Mouse (Mus musculus) bone marrow, adult 2 months (tissue): ENCODE data around the gene Pih1d1. TPM values are rescaled to one million over a fixed set of nuclear protein-coding genes. Genes with fewer than 3 reads are reported as not detected.
"Not testable (repeated sequence)": the region's sequence is repeated elsewhere in the genome, so short reads cannot be mapped to it uniquely, and the experiment has no call there.

Experiments used
- H3K27ac ChIP-seq: fragments of 200-500 bp; 2 replicates; pipeline ENCODE4 v1.5.1; 2012; ENCODE audit warnings: low read depth, mild to moderate bottlenecking, control low read depth, inconsistent platforms, low read length; ENCODE audit not compliant: control insufficient read depth, poor library complexity, insufficient read depth
- H3K4me1 ChIP-seq: fragments of 200-500 bp; 2 replicates; pipeline ENCODE4 v1.6.1; 2011; ENCODE audit warnings: low read length; ENCODE audit not compliant: control insufficient read depth, insufficient read depth
- H3K4me3 ChIP-seq: fragments of 200-500 bp; replicated peaks from 2 replicates; pipeline ENCODE3; 2011; ENCODE audit warnings: mild to moderate bottlenecking, low read depth, low read length, control low read depth; ENCODE audit not compliant: control insufficient read depth
- CTCF ChIP-seq: fragments of 200-500 bp; IDR thresholded peaks from 2 replicates; pipeline ENCODE4 v1.5.1; 2011; ENCODE audit warnings: low read length, control low read depth; ENCODE audit not compliant: control insufficient read depth, insufficient read depth
- POLR2A ChIP-seq: fragments of 200-500 bp; IDR thresholded peaks from 2 replicates; pipeline ENCODE4 v1.6.1; 2011; ENCODE audit warnings: low read depth, mild to moderate bottlenecking, control low read depth, low read length, borderline replicate concordance; ENCODE audit not compliant: control insufficient read depth
- WGBS: fragments of 180-500 bp; shearing (Covaris S2); methylation state at CpG from one replicate; pipeline ENCODE4 v1.1.7; 2018; 5-methylcytosine and 5-hydroxymethylcytosine counted together
- polyA plus RNA-seq: library from polyadenylated mRNA; stranded (reverse); fragments of >200 nt; gene quantifications from 2 replicates; pipeline ENCODE4 v1.2.4, GENCODE M21; 2011; ENCODE audit warnings: low replicate concordance; ENCODE audit not compliant: missing spikeins, insufficient read depth, insufficient read length

The Pih1d1 gene
- polyA plus RNA-seq, 1 experiment = 92.4 TPM

DNA sequence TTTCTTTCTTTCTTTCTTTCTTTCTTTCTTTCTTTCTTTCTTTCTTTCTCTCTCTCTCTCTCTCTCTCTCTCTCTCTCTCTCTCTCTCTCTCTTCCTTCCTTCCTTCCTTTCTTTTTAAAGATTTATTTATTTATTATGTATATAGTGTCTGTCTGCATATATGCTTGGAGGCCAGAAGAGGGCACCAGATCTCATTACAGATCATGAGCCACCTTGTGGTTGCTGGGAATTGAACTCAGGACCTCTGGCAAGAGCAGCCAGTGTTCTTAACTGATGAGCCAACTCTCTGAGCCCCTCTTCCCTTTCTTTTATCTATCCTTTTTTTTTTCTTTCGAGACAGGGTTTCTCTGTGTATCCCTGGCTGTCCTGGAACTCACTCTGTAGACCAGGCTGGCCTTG is 19.7 kb downstream of the Pih1d1 start:
- not testable (repeated sequence) for H3K4me3 ChIP-seq, H3K27ac ChIP-seq, H3K4me1 ChIP-seq
- 0 out of 2 replicates have a peak, but pooled peaks have one; percentile 28 for TF ChIP-seq CTCF
- 52% methylated on average over 1 of the region's 1 CpGs for WGBS

DNA sequence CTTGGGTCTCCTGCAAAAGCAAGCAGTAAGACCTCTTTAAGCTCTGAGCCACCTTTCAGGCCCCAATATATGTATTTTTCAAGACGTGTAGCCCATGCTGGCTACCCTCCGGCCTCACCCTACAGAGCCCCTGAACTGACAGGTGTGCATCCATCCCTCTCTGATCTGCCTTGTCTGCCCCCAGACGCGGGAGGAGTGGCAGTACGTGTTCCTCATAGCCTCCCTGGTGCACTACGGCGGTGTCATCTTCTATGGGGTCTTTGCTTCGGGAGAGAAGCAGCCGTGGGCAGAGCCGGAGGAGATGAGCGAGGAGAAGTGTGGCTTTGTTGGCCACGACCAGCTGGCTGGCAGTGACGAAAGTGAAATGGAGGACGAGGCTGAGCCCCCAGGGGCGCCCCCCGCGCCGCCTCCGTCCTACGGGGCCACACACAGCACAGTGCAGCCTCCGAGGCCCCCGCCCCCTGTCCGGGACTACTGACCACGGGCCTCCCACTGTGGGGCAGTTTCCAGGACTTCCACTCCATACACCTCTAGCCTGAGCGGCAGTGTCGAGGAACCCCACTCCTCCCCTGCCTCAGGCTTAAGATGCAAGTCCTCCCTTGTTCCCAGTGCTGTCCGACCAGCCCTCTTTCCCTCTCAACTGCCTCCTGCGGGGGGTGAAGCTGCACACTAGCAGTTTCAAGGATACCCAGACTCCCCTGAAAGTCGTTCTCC is 20.6 kb downstream of the Pih1d1 start:
- WGBS = 4% methylated on average over 29 of the region's 29 CpGs
- TF ChIP-seq CTCF (no peak), POLR2A (no peak)
- H3K4me1 ChIP-seq = no peaks in the 10 kb centered on the region; the same call in 1 of the 2 replicates
- H3K4me3 ChIP-seq = no peak overlapping the region
- H3K27ac ChIP-seq = no peak overlapping the region

DNA sequence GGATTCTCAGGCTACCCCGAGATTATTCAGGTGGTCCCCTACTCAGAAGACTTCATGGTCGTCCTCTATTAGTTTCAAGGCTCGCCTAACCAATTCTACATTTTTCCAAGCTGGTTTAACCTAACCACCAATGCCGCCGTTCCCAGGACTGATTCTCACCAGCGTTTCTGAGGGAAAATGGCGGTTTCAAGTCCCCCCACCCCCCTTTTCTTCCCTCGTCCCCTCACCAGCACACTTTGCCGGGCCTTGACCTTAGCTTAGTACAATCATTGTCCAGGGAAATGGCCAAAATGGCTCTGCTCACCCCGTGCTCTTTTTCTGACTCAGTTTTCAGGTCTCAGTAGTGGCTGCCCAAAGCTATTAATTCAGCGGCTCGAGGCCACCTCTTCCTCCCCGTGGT is 21.3 kb downstream of the Pih1d1 start:
- TF ChIP-seq CTCF (no peak), POLR2A (no peak)
- H3K4me3 ChIP-seq = no peak overlapping the region
- H3K27ac ChIP-seq = no peak overlapping the region
- WGBS = 1% methylated on average over 13 of the region's 13 CpGs
- no peaks in the 10 kb centered on the region; the same call in 1 of the 2 replicates for H3K4me1 ChIP-seq

DNA sequence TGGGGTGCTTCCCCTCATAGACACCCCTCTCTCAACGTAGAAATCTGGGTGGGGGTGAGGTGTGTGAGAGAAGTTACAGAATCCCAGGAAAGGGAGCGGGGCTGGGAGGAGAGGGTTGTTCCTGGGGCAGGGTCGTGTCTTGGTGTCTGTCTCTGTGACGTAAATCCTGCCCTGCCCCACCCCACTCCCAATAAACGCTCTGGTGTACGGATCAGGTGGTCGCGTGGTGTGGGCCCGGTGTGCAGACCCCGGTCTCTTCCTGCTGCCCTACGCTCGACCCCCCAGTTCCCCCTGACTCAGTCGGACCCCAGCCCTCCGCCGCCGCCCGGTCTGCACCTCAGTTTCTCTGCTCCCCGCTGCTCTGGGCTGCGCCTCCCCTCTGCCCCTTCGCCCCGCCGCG is 21.8 kb downstream of the Pih1d1 start:
- TF ChIP-seq POLR2A (no peak), CTCF (no peak)
- H3K4me1 ChIP-seq = no peaks in the 10 kb centered on the region; the same call in 1 of the 2 replicates
- H3K4me3 ChIP-seq = no peak overlapping the region

DNA sequence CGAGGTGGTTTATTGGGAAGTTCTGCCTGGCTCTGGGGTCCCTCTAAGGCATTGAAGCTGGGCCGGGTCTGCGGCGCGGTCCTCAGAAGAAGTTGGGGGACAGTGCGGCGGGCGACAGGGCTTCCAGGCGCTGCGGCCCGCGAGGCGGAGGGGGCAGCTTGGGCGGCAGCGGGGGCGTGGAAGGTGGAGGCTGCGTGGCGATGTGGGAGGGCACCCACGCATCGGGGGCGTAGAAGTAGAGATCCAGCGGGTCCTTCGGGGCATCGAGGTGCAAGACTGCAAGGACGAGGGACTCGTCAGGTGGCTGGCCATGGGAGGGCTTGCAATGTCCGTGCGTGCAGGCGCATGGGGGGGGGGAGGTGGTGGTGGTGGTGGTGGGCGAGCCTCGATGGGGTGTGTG is 22.3 kb downstream of the Pih1d1 start:
- H3K27ac ChIP-seq = no peak overlapping the region
- H3K4me3 ChIP-seq = no peak overlapping the region
- TF ChIP-seq CTCF (no peak), POLR2A (no peak)
- no peaks in the 10 kb centered on the region; the same call in 1 of the 2 replicates for H3K4me1 ChIP-seq
- WGBS = 6% methylated on average over 31 of the region's 31 CpGs

More for the DNA sequence above, 21.8 kb downstream of the Pih1d1 start:
- 7% methylated on average over 23 of the region's 23 CpGs for WGBS
- no peak overlapping the region for H3K27ac ChIP-seq

DNA sequence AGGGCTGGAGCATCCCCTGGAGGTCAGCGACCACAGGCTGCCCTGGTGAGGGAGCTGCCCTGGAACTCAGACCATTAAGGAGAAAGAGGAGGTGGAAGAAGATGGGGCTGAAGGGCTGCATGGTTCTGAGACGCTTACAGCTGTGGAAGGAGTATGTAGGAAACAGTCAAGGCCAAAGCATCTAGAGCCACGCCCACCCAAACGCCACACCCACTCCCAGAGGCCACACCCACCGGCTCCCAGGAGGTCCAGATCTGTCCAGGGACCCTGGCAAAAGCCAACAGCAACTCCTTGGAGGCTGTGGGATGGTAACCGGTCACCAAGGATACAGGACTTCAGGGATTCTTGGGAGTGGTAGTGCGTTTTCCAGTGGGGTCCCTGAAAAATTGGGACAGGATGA is 24.4 kb downstream of the Pih1d1 start:
- TF ChIP-seq CTCF (no peak), POLR2A (no peak)
- Histone ChIP-seq H3K27ac (no peak overlapping the region), H3K4me1 (no peaks in the 10 kb centered on the region; the same call in 1 of the 2 replicates), H3K4me3 (no peak overlapping the region)
- 23% methylated on average over 7 of the region's 7 CpGs for WGBS

DNA sequence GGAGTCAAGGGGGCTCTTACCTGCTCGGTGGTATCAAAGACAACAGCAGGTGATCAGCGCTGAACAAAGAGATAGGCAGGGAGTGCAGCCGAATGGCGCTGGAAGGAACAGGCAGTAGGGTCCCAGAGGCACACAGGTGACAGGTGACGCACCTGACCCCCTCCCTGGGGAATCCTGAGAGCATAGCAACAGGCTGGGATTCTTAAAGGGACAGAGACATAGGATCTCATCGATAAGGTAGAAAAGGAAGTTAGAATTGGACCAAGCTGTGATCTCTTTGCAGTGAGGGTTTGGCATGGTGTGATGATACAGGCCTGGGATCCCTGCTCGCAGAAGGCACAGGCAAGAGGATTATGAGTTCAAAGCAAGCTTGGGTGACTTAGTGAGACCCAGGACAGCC is 25.4 kb downstream of the Pih1d1 start, which contains the start of gene Gfy:
Gene Gfy (minus strand): TSS at position 101 of the 400 bp plus-strand sequence.
- Histone ChIP-seq H3K27ac (no peak within 1 kb of the TSS), H3K4me1 (no peaks in the 10 kb centered on the region; the same call in 1 of the 2 replicates), H3K4me3 (no peak within 1 kb of the TSS)
- WGBS = 37% methylated on average over 7 of the region's 7 CpGs
- TF ChIP-seq CTCF (no peak), POLR2A (no peak)

DNA sequence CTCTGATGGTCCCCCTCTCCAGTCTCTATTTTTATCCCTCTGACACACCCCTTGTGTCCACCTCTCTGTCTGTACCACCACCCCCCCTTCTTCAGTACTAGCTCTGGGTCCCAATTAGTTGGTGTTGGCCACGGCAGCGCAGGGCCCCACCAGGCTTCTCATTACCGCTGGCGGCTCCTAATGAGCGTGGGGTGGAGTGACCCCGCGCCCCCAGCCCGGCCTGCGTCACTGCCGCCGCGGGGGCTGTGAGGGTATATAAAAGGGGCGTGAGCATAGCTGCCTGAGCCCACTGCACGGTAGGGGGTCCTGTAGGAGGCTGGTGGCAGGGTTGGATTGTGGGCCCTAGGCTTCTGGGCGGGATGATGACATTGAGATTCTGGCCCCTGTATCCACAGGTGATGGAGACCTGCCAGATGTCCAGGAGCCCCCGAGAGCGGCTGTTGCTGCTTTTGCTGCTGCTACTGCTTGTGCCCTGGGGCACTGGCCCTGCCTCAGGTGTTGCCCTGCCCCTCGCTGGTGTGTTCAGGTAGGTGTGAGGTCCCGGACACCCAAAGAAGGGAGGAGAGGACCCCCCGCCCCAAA is 26.9 kb downstream of the Pih1d1 start, which contains the start of gene Pth2:
Gene Pth2 (plus strand): TSS at position 100 of the 582 bp plus-strand sequence.
- H3K27ac ChIP-seq = no peak within 1 kb of the TSS; the same call in 1 of the 2 replicates
- TF ChIP-seq POLR2A = no peak
- no peak for TF ChIP-seq CTCF
- no peaks in the 10 kb centered on the region; the same call in 1 of the 2 replicates for H3K4me1 ChIP-seq
- H3K4me3 ChIP-seq = no peak within 1 kb of the TSS
- 31% methylated on average over 20 of the region's 20 CpGs for WGBS

DNA sequence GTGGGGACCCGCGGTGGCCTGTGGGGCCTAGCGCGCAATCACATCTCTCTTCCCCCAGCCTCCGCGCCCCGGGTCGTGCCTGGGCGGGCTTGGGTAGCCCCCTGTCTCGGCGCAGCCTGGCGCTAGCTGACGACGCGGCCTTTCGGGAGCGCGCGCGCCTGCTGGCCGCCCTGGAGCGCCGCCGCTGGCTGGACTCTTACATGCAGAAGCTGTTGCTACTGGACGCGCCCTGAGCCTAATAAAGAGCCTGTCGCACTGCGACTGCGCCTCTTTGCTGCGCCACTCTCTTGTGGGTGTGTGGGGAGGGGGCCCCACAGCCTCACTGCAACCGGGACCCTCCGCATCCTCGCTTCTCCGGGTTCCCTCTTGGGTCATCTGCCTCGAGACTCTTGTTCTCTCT is 27.4 kb downstream of the Pih1d1 start:
- WGBS = 8% methylated on average over 35 of the region's 35 CpGs
- Histone ChIP-seq H3K4me3 (no peak overlapping the region), H3K27ac (no peak overlapping the region; the same call in 1 of the 2 replicates), H3K4me1 (no peaks in the 10 kb centered on the region; the same call in 1 of the 2 replicates)
- no peak for TF ChIP-seq POLR2A
- TF ChIP-seq CTCF = no peak
